Comparison of ENCODE assay signal across 12 mouse cellular contexts in genomic region chr2:27413582-27413935, GRCm38 (mm10). TPM values are rescaled to one million over a fixed set of nuclear protein-coding genes. Genes with fewer than 3 reads are reported as not detected.
DNase-seq lines count a peak whose midpoint lies in the region; ATAC-seq and TF ChIP-seq lines count a peak whose summit lies in the region.
"Had no signal": no experiment of that assay in that cellular context is flagged by ENCODE, and none has a peak within 500 bp of the region (broad histone marks: within the 10 kb centered on the region; RNA-seq: fewer than 3 reads in every experiment).

No protein-coding gene starts in this region.

- WGBS in lung, postnatal 0 days = 60% methylated on average over 2 of the region's 2 CpGs
- 3% methylated on average over 2 of the region's 2 CpGs for WGBS in forebrain, embryonic 13.5 days
- WGBS in stomach, embryonic 15.5 days = 46% methylated on average over 2 of the region's 2 CpGs
- WGBS in heart, embryonic 10.5 days = 61% methylated on average over 2 of the region's 2 CpGs

- no peak overlapping the region for H3K9ac ChIP-seq in lung, postnatal 0 days (replicated peaks; ENCODE audit: low read depth)
- H3K9ac ChIP-seq in forebrain, embryonic 13.5 days = no peak overlapping the region
- no peak overlapping the region for H3K9ac ChIP-seq in stomach, embryonic 15.5 days
- H3K9ac ChIP-seq: limb, embryonic 15.5 days had no signal

- no peak overlapping the region for H3K4me3 ChIP-seq in lung, postnatal 0 days (ENCODE audit: low read depth, low read length)
- no peak overlapping the region for H3K4me3 ChIP-seq in forebrain, embryonic 13.5 days
- no peak overlapping the region for H3K4me3 ChIP-seq in stomach, embryonic 15.5 days (replicated peaks)
- no peak overlapping the region for H3K4me3 ChIP-seq in heart, embryonic 10.5 days
- H3K4me3 ChIP-seq: heart, adult 2 months; limb, embryonic 15.5 days had no signal

- DNase-seq in lung, postnatal 0 days (ENCODE audit: low spot score) = no peak
- no peak for DNase-seq in lung, postnatal 14 days
- peak; percentile 41 for DNase-seq in mesoderm, embryonic 11.5 days (ENCODE audit: low read depth, low spot score)
- no peak for DNase-seq in heart, embryonic 10.5 days (ENCODE audit: low spot score)
- no peak for DNase-seq in cerebellum, adult 9-10 months
- DNase-seq in right cerebral cortex, adult 18-20 months = no peak
- DNase-seq: adrenal gland, postnatal 36 days; cerebellum, adult 8-10 months had no signal

- TF ChIP-seq EP300 in lung, postnatal 0 days (IDR thresholded peaks at IDR 0.05) = no peak

- peak overlapping the region; percentile 27; the same call in 1 of the 2 replicates for H3K4me2 ChIP-seq in lung, postnatal 0 days (replicated peaks; ENCODE audit: low read depth, low read length)
- peak overlapping the region; percentile 26 for H3K4me2 ChIP-seq in forebrain, embryonic 13.5 days
- H3K4me2 ChIP-seq in stomach, embryonic 15.5 days = peak overlapping the region; percentile 37

- H3K4me1 ChIP-seq in lung, postnatal 0 days (ENCODE audit: insufficient read depth, low read depth, low read length) = peaks cover 56% of the 10 kb centered on the region
- H3K4me1 ChIP-seq in forebrain, embryonic 13.5 days = peaks cover 70% of the 10 kb centered on the region
- peaks cover 75% of the 10 kb centered on the region for H3K4me1 ChIP-seq in stomach, embryonic 15.5 days
- peaks cover 88% of the 10 kb centered on the region for H3K4me1 ChIP-seq in heart, embryonic 10.5 days

- H3K36me3 ChIP-seq in lung, postnatal 0 days (ENCODE audit: insufficient read depth, low read length) = no peaks in the 10 kb centered on the region
- no peaks in the 10 kb centered on the region for H3K36me3 ChIP-seq in forebrain, embryonic 13.5 days (ENCODE audit: poor library complexity, severe bottlenecking)
- H3K36me3 ChIP-seq in stomach, embryonic 15.5 days = no peaks in the 10 kb centered on the region
- no peaks in the 10 kb centered on the region for H3K36me3 ChIP-seq in heart, embryonic 10.5 days
- H3K36me3 ChIP-seq: limb, embryonic 15.5 days had no signal

- no peak for TF ChIP-seq CTCF in lung, postnatal 0 days (IDR thresholded peaks at IDR 0.05)

- no peak for ATAC-seq in lung, postnatal 0 days
- no peak for ATAC-seq in forebrain, embryonic 13.5 days
- no peak for ATAC-seq in stomach, embryonic 15.5 days (ENCODE audit: insufficient read depth, low FRiP score, low read depth)

- H3K9me3 ChIP-seq in lung, postnatal 0 days (ENCODE audit: low read length) = no peaks in the 10 kb centered on the region
- H3K9me3 ChIP-seq in forebrain, embryonic 13.5 days (replicated peaks) = no peaks in the 10 kb centered on the region
- no peaks in the 10 kb centered on the region for H3K9me3 ChIP-seq in stomach, embryonic 15.5 days
- H3K9me3 ChIP-seq in heart, embryonic 10.5 days = no peaks in the 10 kb centered on the region
- H3K9me3 ChIP-seq: limb, embryonic 15.5 days had no signal

- H3K27ac ChIP-seq in lung, postnatal 0 days (ENCODE audit: low read length) = peak overlapping the region; percentile 66
- H3K27ac ChIP-seq in forebrain, embryonic 13.5 days = peak overlapping the region; percentile 48
- peak overlapping the region; percentile 86 for H3K27ac ChIP-seq in stomach, embryonic 15.5 days
- H3K27ac ChIP-seq in heart, embryonic 10.5 days = no peak overlapping the region
- H3K27ac ChIP-seq: heart, adult 2 months; limb, embryonic 15.5 days had no signal

- no peaks in the 10 kb centered on the region for H3K27me3 ChIP-seq in lung, postnatal 0 days (replicated peaks; ENCODE audit: insufficient read depth, low read length)
- no peaks in the 10 kb centered on the region for H3K27me3 ChIP-seq in forebrain, embryonic 13.5 days
- no peaks in the 10 kb centered on the region for H3K27me3 ChIP-seq in stomach, embryonic 15.5 days (replicated peaks)
- no peaks in the 10 kb centered on the region for H3K27me3 ChIP-seq in heart, embryonic 10.5 days (ENCODE audit: insufficient read depth, poor library complexity, severe bottlenecking)
- H3K27me3 ChIP-seq: limb, embryonic 15.5 days had no signal

RNA-seq across cellular contexts. Expression of gene Vav2, which starts 13.3 kb away (rescaled TPM):
- polyA plus RNA-seq in lung, postnatal 0 days (2015; fragmentation: Nextera tagmentation; extraction: Ambion mirVana) = 11.8 and 12.1 TPM in 2 replicates
- 8.7 and 8.8 TPM in 2 replicates for polyA plus RNA-seq in forebrain, embryonic 13.5 days (2015; fragmentation: Nextera tagmentation; extraction: Ambion mirVana)
- polyA plus RNA-seq in stomach, embryonic 15.5 days (2015; fragmentation: Nextera tagmentation; extraction: Ambion mirVana) = 7.0 and 7.8 TPM in 2 replicates
- polyA plus RNA-seq in heart, embryonic 10.5 days (2016; fragmentation: Nextera tagmentation; extraction: Ambion mirVana) = 5.1 and 8.1 TPM in 2 replicates

RNA-seq across cellular contexts. Expression of gene Brd3os, which starts 28.6 kb away (rescaled TPM):
- polyA plus RNA-seq in lung, postnatal 0 days (2015; fragmentation: Nextera tagmentation; extraction: Ambion mirVana) = 3.4 and 3.8 TPM in 2 replicates
- 19.3 and 25.1 TPM in 2 replicates for polyA plus RNA-seq in forebrain, embryonic 13.5 days (2015; fragmentation: Nextera tagmentation; extraction: Ambion mirVana)
- 7.1 and 7.2 TPM in 2 replicates for polyA plus RNA-seq in stomach, embryonic 15.5 days (2015; fragmentation: Nextera tagmentation; extraction: Ambion mirVana)
- polyA plus RNA-seq in heart, embryonic 10.5 days (2016; fragmentation: Nextera tagmentation; extraction: Ambion mirVana) = 2.3 and 3.3 TPM in 2 replicates
